Mouse (Mus musculus): ENCODE results near the gene Map3k10.
A peak's percentile ranks its signal among the peaks of the same experiment; 100 is the strongest.
"Not testable (repeated sequence)": the region's sequence is repeated elsewhere in the genome, so short reads cannot be mapped to it uniquely, and the experiment has no call there.

The Map3k10 gene

GRCm38 (mm10) chr7:27654607-27655276 lies 19.7 kb downstream of the Map3k10 start:
- peak; percentile 40 for DNase-seq

- DNase-seq: peak; percentile 82
Measured at GRCm38 (mm10) chr7:27653681-27654437, 20.5 kb downstream of the Map3k10 start, which contains the start of gene Ttc9b. Ttc9b (plus strand) TSS chr7:27653915.

GRCm38 (mm10) chr7:27650949-27651348 lies 23.4 kb downstream of the Map3k10 start:
- DNase-seq: peak; percentile 86

- no peak for DNase-seq
Measured at GRCm38 (mm10) chr7:27649723-27650122, 24.7 kb downstream of the Map3k10 start.

GRCm38 (mm10) chr7:27647281-27648002 lies 27.0 kb downstream of the Map3k10 start:
- no peak for DNase-seq

GRCm38 (mm10) chr7:27646516-27646915 lies 27.9 kb downstream of the Map3k10 start:
- no peak for DNase-seq

GRCm38 (mm10) chr7:27644471-27644870 lies 29.9 kb downstream of the Map3k10 start:
- no peak for DNase-seq

- DNase-seq: not testable (repeated sequence)
Measured at GRCm38 (mm10) chr7:27635094-27635493, 39.3 kb downstream of the Map3k10 start.

GRCm38 (mm10) chr7:27634691-27635090 lies 39.7 kb downstream of the Map3k10 start:
- DNase-seq: no peak

- no peak for DNase-seq
Measured at GRCm38 (mm10) chr7:27633166-27633565, 41.2 kb downstream of the Map3k10 start.

- DNase-seq: no peak
Measured at GRCm38 (mm10) chr7:27631439-27631838, 43.0 kb downstream of the Map3k10 start.

- DNase-seq: not testable (repeated sequence)
Measured at GRCm38 (mm10) chr7:27628816-27629215, 45.6 kb downstream of the Map3k10 start.

- no peak for DNase-seq
Measured at GRCm38 (mm10) chr7:27628190-27628589, 46.2 kb downstream of the Map3k10 start.

GRCm38 (mm10) chr7:27627707-27628106 lies 46.7 kb downstream of the Map3k10 start:
- no peak for DNase-seq

- no peak for DNase-seq
Measured at GRCm38 (mm10) chr7:27624967-27625366, 49.4 kb downstream of the Map3k10 start.

- DNase-seq: no peak
Measured at GRCm38 (mm10) chr7:27622234-27622633, 52.2 kb downstream of the Map3k10 start.

- no peak for DNase-seq
Measured at GRCm38 (mm10) chr7:27621028-27621427, 53.4 kb downstream of the Map3k10 start.

GRCm38 (mm10) chr7:27613751-27614499 lies 60.5 kb downstream of the Map3k10 start:
- no peak for DNase-seq

- DNase-seq: no peak
Measured at GRCm38 (mm10) chr7:27612940-27613339, 61.5 kb downstream of the Map3k10 start.

- DNase-seq: no peak
Measured at GRCm38 (mm10) chr7:27610871-27611270, 63.5 kb downstream of the Map3k10 start.

- DNase-seq: no peak
Measured at GRCm38 (mm10) chr7:27610370-27610769, 64.0 kb downstream of the Map3k10 start.

GRCm38 (mm10) chr7:27609688-27610087 lies 64.7 kb downstream of the Map3k10 start:
- no peak for DNase-seq

GRCm38 (mm10) chr7:27609285-27609684 lies 65.1 kb downstream of the Map3k10 start:
- no peak for DNase-seq

Measured in embryo, embryonic 11 days (tissue).